Mouse (Mus musculus): ENCODE measurements around the gene Snd1.

GRCm38 (mm10) chr6:28486905-28487304 is 12.0 kb downstream of the Snd1 start:
- TF ChIP-seq CTCF (IDR thresholded peaks at IDR 0.05; ENCODE audit: control insufficient read depth, insufficient read depth, low read length) (no peak), POLR2A (IDR thresholded peaks at IDR 0.05; ENCODE audit: borderline replicate concordance, control insufficient read depth, low read depth, low read length) (no peak)
